Mouse (Mus musculus): ENCODE data around the gene 4930452B06Rik. TPM values are rescaled to one million over a fixed set of nuclear protein-coding genes. Genes with fewer than 3 reads are reported as not detected.

4930452B06Rik gene
- total and polyA plus RNA-seq, 3 experiments, result not detected

DNA sequence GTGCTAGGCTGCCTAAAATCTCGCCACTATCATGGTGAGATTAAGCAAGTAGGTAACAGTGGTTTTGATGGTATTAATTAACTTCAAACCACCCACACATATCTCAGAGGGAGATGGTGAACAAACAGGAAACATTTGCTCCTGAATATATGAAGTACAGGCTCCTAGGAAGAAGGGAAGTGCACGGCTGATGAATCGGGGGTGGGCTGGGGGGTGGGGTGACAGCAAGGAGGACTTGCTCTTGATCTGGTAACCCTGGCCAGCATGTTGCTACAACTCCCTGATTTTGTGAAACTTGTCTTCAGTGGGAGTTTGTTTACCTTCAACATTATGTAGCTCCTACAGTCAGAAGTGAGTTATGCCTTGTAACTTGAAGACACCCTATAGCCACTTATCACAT is 224.4 kb downstream of the 4930452B06Rik start:
- TF ChIP-seq CHD2 (IDR thresholded peaks at IDR 0.05; ENCODE audit: low read length) (no peak), MEF2A (IDR thresholded peaks at IDR 0.05; ENCODE audit: extremely low read depth, insufficient replicate concordance, low read depth, low read length, poor library complexity, severe bottlenecking) (no peak), ELF1 (IDR thresholded peaks at IDR 0.05; ENCODE audit: low read depth, low read length) (no peak), ETS1 (IDR thresholded peaks at IDR 0.05; ENCODE audit: low read depth, low read length) (no peak), TBP (IDR thresholded peaks at IDR 0.05; ENCODE audit: low read depth, low read length) (no peak), SIN3A (IDR thresholded peaks at IDR 0.05; ENCODE audit: low read length) (no peak), KAT2A (conservative IDR thresholded peaks at IDR 0.05; ENCODE audit: low read depth, low read length) (no peak), ZC3H11A (IDR thresholded peaks at IDR 0.05; ENCODE audit: low read depth, low read length) (no peak), USF2 (IDR thresholded peaks at IDR 0.05; ENCODE audit: borderline replicate concordance in 1 of 2, insufficient read depth in 1 of 2, low read depth in 1 of 2, low read length in 2 of 2) (no peak)
- H3K27me3 ChIP-seq (ENCODE audit: control insufficient read depth in 1 of 2, insufficient read depth in 2 of 2, low read length in 2 of 2), result no peaks in the 10 kb centered on the region
- H3K36me3 ChIP-seq (ENCODE audit: control insufficient read depth in 1 of 2, insufficient read depth in 2 of 2, low read length in 2 of 2), result no peaks in the 10 kb centered on the region
- no peaks in the 10 kb centered on the region for H3K9me3 ChIP-seq (replicated peaks; ENCODE audit: insufficient read depth, low read length)
- H3K4me1 ChIP-seq (ENCODE audit: control insufficient read depth in 1 of 2, insufficient read depth in 2 of 2, low read length in 2 of 2), result no peaks in the 10 kb centered on the region
- no peak for DNase-seq (ENCODE audit: low read depth, low spot score)
- H3K79me2 ChIP-seq (ENCODE audit: control insufficient read depth, insufficient read depth, low read length, poor library complexity), result no peaks in the 10 kb centered on the region
- H3K9ac ChIP-seq (ENCODE audit: control insufficient read depth, low read depth, low read length, poor library complexity, severe bottlenecking), result no peak overlapping the region
- no peak overlapping the region for H3K27ac ChIP-seq (ENCODE audit: control insufficient read depth, low read depth, low read length)
- H3K4me3 ChIP-seq (ENCODE audit: control insufficient read depth in 1 of 2, insufficient read depth in 1 of 2, low read depth in 2 of 2, low read length in 2 of 2), result no peak overlapping the region

DNA sequence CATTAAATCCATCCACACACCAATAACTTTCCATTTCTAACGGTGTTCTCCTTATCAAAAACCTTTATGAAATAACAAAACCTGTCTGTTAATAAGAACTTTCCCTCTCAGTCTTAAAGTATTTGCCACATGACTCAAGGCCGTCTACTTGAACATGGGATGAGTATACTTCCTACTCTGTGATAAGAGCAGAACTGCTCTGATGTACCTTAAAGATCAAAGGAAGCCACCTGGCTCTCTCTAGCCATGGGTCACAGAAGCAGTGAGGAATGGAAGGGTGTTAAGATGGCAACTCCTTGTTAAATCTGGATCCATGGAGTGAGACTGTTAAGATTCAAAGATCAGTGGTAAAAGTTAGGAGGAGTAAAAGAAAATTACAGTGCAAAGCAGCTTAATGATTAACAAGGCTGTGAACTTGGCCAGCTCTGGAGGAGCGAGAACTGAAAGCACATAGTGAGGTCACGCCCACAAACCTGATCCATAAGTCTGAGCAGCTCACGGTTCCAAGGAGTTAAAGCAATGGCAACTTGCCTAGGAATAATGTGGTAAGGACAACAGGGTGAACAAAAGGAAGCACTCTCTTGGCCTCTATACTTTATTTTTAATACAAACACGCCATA is 235.3 kb downstream of the 4930452B06Rik start:
- Histone ChIP-seq H3K9ac (ENCODE audit: control insufficient read depth, low read depth, low read length, poor library complexity, severe bottlenecking) (no peak overlapping the region), H3K27me3 (ENCODE audit: control insufficient read depth in 1 of 2, insufficient read depth in 2 of 2, low read length in 2 of 2) (no peaks in the 10 kb centered on the region)

More for the DNA sequence above, 235.3 kb downstream of the 4930452B06Rik start:
- Histone ChIP-seq H3K9me3 (replicated peaks; ENCODE audit: insufficient read depth, low read length) (no peaks in the 10 kb centered on the region), H3K79me2 (ENCODE audit: control insufficient read depth, insufficient read depth, low read length, poor library complexity) (no peaks in the 10 kb centered on the region), H3K4me3 (ENCODE audit: control insufficient read depth in 1 of 2, insufficient read depth in 1 of 2, low read depth in 2 of 2, low read length in 2 of 2) (no peak overlapping the region), H3K4me1 (ENCODE audit: control insufficient read depth in 1 of 2, insufficient read depth in 2 of 2, low read length in 2 of 2) (no peaks in the 10 kb centered on the region), H3K36me3 (ENCODE audit: control insufficient read depth in 1 of 2, insufficient read depth in 2 of 2, low read length in 2 of 2) (no peaks in the 10 kb centered on the region), H3K27ac (ENCODE audit: control insufficient read depth, low read depth, low read length) (no peak overlapping the region)
- no peak for DNase-seq (ENCODE audit: low read depth, low spot score)
- no peak for TF ChIP-seq HCFC1 (IDR thresholded peaks at IDR 0.05; ENCODE audit: low read depth, low read length)
- no peak for TF ChIP-seq POLR2AphosphoS5 (IDR thresholded peaks at IDR 0.05; ENCODE audit: borderline replicate concordance, low read depth, low read length)
- no peak for TF ChIP-seq MAZ (IDR thresholded peaks at IDR 0.05; ENCODE audit: low read depth, low read length)
- no peak for TF ChIP-seq SMC3 (IDR thresholded peaks at IDR 0.05; ENCODE audit: low read depth, low read length)
- no peak for TF ChIP-seq POLR2AphosphoS2 (IDR thresholded peaks at IDR 0.05; ENCODE audit: low read length)
- no peak for TF ChIP-seq ETS1 (IDR thresholded peaks at IDR 0.05; ENCODE audit: low read depth, low read length)
- no peak for TF ChIP-seq EP300 (IDR thresholded peaks at IDR 0.05; ENCODE audit: low read depth in 1 of 2, low read length in 2 of 2)
- no peak for TF ChIP-seq ZMIZ1 (IDR thresholded peaks at IDR 0.05; ENCODE audit: low read depth, low read length)
- no peak for TF ChIP-seq E2F4 (IDR thresholded peaks at IDR 0.05; ENCODE audit: borderline replicate concordance, low read depth, low read length)
- TF ChIP-seq MAFK (IDR thresholded peaks at IDR 0.05; ENCODE audit: borderline replicate concordance, low read depth, low read length), result no peak
- no peak for TF ChIP-seq ZC3H11A (IDR thresholded peaks at IDR 0.05; ENCODE audit: low read depth, low read length)
- no peak for TF ChIP-seq USF1 (IDR thresholded peaks at IDR 0.05; ENCODE audit: low read depth, low read length)
- no peak for TF ChIP-seq ZKSCAN1 (IDR thresholded peaks at IDR 0.05; ENCODE audit: low read depth, low read length)
- no peak for TF ChIP-seq TAL1 (IDR thresholded peaks at IDR 0.05; ENCODE audit: low read length)
- TF ChIP-seq MXI1 (IDR thresholded peaks at IDR 0.05; ENCODE audit: low read depth, low read length), result no peak
- TF ChIP-seq MAX (IDR thresholded peaks at IDR 0.05; ENCODE audit: low read length), result no peak
- no peak for TF ChIP-seq ELF1 (IDR thresholded peaks at IDR 0.05; ENCODE audit: low read depth, low read length)
